Mouse (Mus musculus) limb, embryonic 10.5 days (tissue): ENCODE measurements around the gene Rbm26. TPM values are rescaled to one million over a fixed set of nuclear protein-coding genes. Genes with fewer than 3 reads are reported as not detected.

Experiments
- DNase-seq: peaks from one replicate; pipeline ENCODE4 v3.0.0-alpha.2; 2017; ENCODE audit warnings: low spot score
- H3K27ac ChIP-seq: fragments of 300-500 bp; sonication (generic); 2 replicates; pipeline ENCODE4 v1.5.1; 2016; ENCODE audit warnings: mild to moderate bottlenecking
- H3K27me3 ChIP-seq: fragments of 300-500 bp; sonication (generic); 2 replicates; pipeline ENCODE4 v1.6.1; 2016; ENCODE audit warnings: low read depth, mild to moderate bottlenecking; ENCODE audit not compliant: poor library complexity, severe bottlenecking
- H3K36me3 ChIP-seq: fragments of 300-500 bp; sonication (generic); 2 replicates; pipeline ENCODE4 v1.6.1; 2016; ENCODE audit warnings: mild to moderate bottlenecking, moderate library complexity
- H3K4me1 ChIP-seq: fragments of 300-500 bp; sonication (generic); 2 replicates; pipeline ENCODE4 v1.6.1; 2016
- H3K4me3 ChIP-seq: fragments of 300-500 bp; sonication (generic); 2 replicates; pipeline ENCODE4 v1.5.1; 2016; ENCODE audit warnings: mild to moderate bottlenecking, moderate library complexity
- H3K9me3 ChIP-seq: fragments of 300-500 bp; sonication (generic); replicated peaks from 2 replicates; pipeline ENCODE4 v1.6.1; 2016; ENCODE audit warnings: mild to moderate bottlenecking
- WGBS: fragments of 180-500 bp; shearing (Covaris S2); methylation state at CpG from one replicate; pipeline ENCODE4 v1.1.7; 2016; 5-methylcytosine and 5-hydroxymethylcytosine counted together
- polyA plus RNA-seq: library from polyadenylated mRNA; unstranded; fragments of >200 nt; fragmentation: Nextera tagmentation; extraction: Ambion mirVana; gene quantifications from 2 replicates; pipeline ENCODE4 v1.2.1, GENCODE M21; 2016

Rbm26 gene
- polyA plus RNA-seq, 1 experiment from 2014 or later = 36.0 TPM

DNA sequence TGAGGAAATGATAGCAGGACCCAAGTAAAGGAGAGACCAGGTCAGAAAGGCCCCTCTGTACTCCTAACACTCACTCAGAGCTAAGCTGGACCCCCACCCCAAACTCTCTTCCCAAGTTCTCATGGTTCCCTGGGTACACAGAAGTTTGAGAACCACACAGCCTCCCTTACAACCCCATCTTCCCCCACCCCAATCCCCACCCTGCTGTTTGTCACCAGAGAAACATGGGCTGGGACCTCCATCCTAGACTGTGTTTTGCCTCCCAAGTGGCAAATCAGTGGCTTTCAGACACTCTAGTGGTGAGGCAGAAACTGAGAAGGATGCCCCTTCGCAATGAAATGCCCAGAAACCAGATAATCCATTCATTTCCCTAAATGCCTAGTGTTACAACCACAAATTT is 15.8 kb downstream of the Rbm26 start:
- Histone ChIP-seq H3K27me3 (no peaks in the 10 kb centered on the region), H3K4me3 (no peak overlapping the region), H3K27ac (no peak overlapping the region), H3K4me1 (no peaks in the 10 kb centered on the region; the same call in 1 of the 2 replicates), H3K36me3 (peaks cover 32% of the 10 kb centered on the region), H3K9me3 (no peaks in the 10 kb centered on the region)
- WGBS = 94% methylated on average over 1 of the region's 1 CpGs
- DNase-seq = no peak

DNA sequence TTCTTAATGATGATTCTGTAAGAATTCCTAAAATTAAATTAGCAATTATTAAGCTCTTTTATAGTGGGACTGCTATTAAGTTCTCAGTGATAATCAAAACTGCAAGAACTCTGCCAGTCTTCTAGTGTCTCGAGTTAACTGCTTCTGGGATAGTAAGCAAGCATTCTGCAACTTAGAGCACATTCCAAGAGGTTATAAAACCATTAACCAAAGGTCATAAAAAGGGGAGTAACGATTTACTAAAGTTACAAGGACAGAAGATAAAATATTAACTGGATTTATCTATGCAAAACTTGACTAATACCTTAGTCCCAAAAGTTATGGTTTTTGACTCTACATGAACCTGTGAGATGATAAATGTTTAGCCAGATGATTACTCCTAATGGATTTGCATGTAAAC is 18.6 kb downstream of the Rbm26 start:
- H3K36me3 ChIP-seq = peaks cover 43% of the 10 kb centered on the region
- 18% methylated on average over 2 of the region's 2 CpGs for WGBS
- H3K4me3 ChIP-seq = no peak overlapping the region
- no peak overlapping the region for H3K27ac ChIP-seq
- no peaks in the 10 kb centered on the region for H3K9me3 ChIP-seq
- H3K27me3 ChIP-seq = no peaks in the 10 kb centered on the region
- H3K4me1 ChIP-seq = no peaks in the 10 kb centered on the region
- DNase-seq = no peak

DNA sequence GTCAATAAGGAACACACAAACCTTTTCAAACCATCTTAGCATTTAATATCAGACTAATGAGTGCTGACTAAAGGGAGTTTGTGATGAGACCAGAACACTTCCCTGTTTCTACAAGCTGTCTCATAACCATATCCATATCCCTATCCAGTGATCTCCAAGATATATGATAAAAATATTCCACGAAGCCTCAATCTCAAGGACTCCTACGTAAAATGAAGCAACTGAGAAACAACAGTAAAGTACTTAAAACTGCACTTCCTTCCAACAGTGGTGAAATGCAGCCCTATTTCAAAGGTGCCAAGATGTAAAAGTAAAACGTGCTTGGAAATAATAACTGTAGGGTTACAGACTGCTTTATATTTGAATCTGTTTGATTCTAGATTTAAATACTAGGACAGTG is 43.1 kb downstream of the Rbm26 start:
- no peak overlapping the region for H3K4me3 ChIP-seq
- peaks cover 64% of the 10 kb centered on the region for H3K36me3 ChIP-seq
- H3K27me3 ChIP-seq = no peaks in the 10 kb centered on the region
- no peaks in the 10 kb centered on the region for H3K4me1 ChIP-seq
- H3K9me3 ChIP-seq = no peaks in the 10 kb centered on the region
- WGBS = 94% methylated on average over 3 of the region's 3 CpGs
- H3K27ac ChIP-seq = no peak overlapping the region
- DNase-seq = no peak

DNA sequence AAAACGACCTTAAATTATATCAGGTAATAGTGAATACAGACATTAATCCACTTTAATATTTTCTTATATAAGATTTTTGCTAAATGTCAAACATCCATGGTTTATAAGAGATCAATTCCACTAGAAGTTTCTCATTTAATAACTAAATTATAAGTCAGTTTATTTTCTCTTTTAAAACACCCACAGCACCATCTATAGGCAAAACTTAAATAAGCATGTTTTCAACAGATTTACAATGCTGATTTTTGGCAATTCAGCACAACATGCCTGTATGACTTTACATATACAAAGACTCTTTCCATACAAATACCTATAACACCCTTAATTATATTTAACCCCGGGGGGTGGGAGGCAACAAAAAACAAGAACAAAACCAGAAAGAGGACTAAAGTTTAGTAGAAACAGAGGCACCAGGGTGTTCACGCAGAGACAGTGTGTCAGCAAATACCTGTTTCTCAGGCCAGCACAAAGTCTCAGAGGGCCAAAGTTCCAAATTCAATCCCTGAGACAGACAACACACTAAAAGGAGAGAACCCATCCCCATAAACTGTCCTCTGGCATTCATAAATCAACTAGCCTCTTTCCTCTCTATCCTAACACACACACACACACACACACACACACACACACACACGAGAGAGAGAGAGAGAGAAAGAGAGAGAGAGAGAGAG is 49.3 kb downstream of the Rbm26 start:
- peaks cover 84% of the 10 kb centered on the region for H3K36me3 ChIP-seq
- no peaks in the 10 kb centered on the region for H3K4me1 ChIP-seq
- H3K27me3 ChIP-seq = no peaks in the 10 kb centered on the region
- DNase-seq = no peak
- H3K27ac ChIP-seq = no peak overlapping the region
- WGBS = 91% methylated on average over 4 of the region's 4 CpGs
- H3K4me3 ChIP-seq = no peak overlapping the region
- H3K9me3 ChIP-seq = no peaks in the 10 kb centered on the region

GRCm38 (mm10) chr14:105124513-105124912 is 52.6 kb downstream of the Rbm26 start:
- DNase-seq = no peak
- H3K36me3 ChIP-seq = peaks cover 90% of the 10 kb centered on the region
- no peaks in the 10 kb centered on the region for H3K27me3 ChIP-seq
- H3K4me3 ChIP-seq = no peak overlapping the region
- no peak overlapping the region for H3K27ac ChIP-seq
- H3K4me1 ChIP-seq = no peaks in the 10 kb centered on the region
- WGBS = 94% methylated on average over 9 of the region's 9 CpGs
- no peaks in the 10 kb centered on the region for H3K9me3 ChIP-seq

- Histone ChIP-seq H3K36me3 (peaks cover 57% of the 10 kb centered on the region), H3K4me1 (no peaks in the 10 kb centered on the region), H3K27ac (no peak overlapping the region), H3K4me3 (no peak overlapping the region), H3K9me3 (no peaks in the 10 kb centered on the region), H3K27me3 (no peaks in the 10 kb centered on the region)
- DNase-seq = no peak
- WGBS = 80% methylated on average over 2 of the region's 2 CpGs
Measured at GRCm38 (mm10) chr14:105115402-105115801, 61.7 kb downstream of the Rbm26 start.

GRCm38 (mm10) chr14:105106252-105106651 is 70.9 kb downstream of the Rbm26 start:
- Histone ChIP-seq H3K27ac (no peak overlapping the region), H3K4me1 (no peaks in the 10 kb centered on the region), H3K36me3 (peaks cover 35% of the 10 kb centered on the region), H3K27me3 (no peaks in the 10 kb centered on the region), H3K9me3 (no peaks in the 10 kb centered on the region), H3K4me3 (no peak overlapping the region)
- 96% methylated on average over 2 of the region's 2 CpGs for WGBS
- DNase-seq = no peak

- no peaks in the 10 kb centered on the region for H3K27me3 ChIP-seq
- 77% methylated on average over 7 of the region's 7 CpGs for WGBS
- H3K36me3 ChIP-seq = 0 out of 2 replicates have a peak, but pooled peaks cover under 1% of the 10 kb centered on the region
- DNase-seq = no peak
- H3K9me3 ChIP-seq = no peaks in the 10 kb centered on the region
- no peak overlapping the region for H3K27ac ChIP-seq
- H3K4me1 ChIP-seq = no peaks in the 10 kb centered on the region
- no peak overlapping the region for H3K4me3 ChIP-seq
Measured at GRCm38 (mm10) chr14:105098861-105099260, 78.3 kb downstream of the Rbm26 start.

DNA sequence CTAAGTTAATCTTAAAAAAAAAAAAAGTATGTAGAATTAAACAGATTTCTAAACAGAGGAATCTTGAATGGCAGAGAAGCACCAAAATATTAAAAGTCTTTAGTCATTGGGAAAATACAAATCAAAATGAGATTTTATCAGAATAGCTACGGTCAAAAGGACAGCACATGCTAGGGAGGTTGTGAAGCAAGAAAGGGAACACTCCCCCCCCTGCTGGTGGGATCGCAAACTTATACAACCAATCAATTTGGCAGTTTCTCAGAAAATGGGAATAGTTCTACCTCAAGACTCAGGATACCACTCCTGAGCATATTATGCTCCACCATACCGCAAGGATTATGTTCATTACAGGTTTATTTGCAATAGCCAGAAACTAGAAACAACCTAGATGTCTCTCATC is 80.9 kb downstream of the Rbm26 start:
- no peak for DNase-seq
- no peaks in the 10 kb centered on the region for H3K36me3 ChIP-seq
- no peaks in the 10 kb centered on the region for H3K9me3 ChIP-seq
- WGBS = 57% methylated on average over 3 of the region's 3 CpGs
- no peaks in the 10 kb centered on the region for H3K27me3 ChIP-seq
- H3K4me1 ChIP-seq = no peaks in the 10 kb centered on the region
- H3K4me3 ChIP-seq = no peak overlapping the region
- H3K27ac ChIP-seq = no peak overlapping the region

DNA sequence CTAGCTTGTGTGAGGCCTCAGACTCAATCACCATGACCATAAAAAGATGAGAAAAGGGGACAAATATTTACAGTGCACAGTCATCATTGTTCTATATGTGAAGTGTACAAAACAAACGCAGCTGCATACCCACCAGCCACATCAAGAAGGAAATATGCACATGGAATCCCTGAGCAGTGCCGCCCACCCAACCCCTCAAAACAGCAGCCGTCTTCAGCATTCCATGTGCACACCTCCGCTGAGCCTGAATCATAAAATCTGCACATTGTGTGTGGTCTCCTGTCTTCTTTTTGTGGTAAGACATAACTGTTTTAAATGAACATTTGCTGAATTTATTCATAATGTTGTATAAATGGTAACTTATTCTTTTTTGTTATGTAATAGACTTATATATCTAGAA is 90.1 kb downstream of the Rbm26 start:
- no peak overlapping the region for H3K4me3 ChIP-seq
- H3K27ac ChIP-seq = no peak overlapping the region
- H3K36me3 ChIP-seq = no peaks in the 10 kb centered on the region
- H3K27me3 ChIP-seq = no peaks in the 10 kb centered on the region
- no peaks in the 10 kb centered on the region for H3K9me3 ChIP-seq
- DNase-seq = no peak
- WGBS = 87% methylated on average over 4 of the region's 4 CpGs
- no peaks in the 10 kb centered on the region for H3K4me1 ChIP-seq

- no peaks in the 10 kb centered on the region for H3K36me3 ChIP-seq
- no peak overlapping the region for H3K27ac ChIP-seq
- H3K27me3 ChIP-seq = no peaks in the 10 kb centered on the region
- no peak for DNase-seq
- 78% methylated on average over 7 of the region's 7 CpGs for WGBS
- H3K9me3 ChIP-seq = no peaks in the 10 kb centered on the region
- no peaks in the 10 kb centered on the region for H3K4me1 ChIP-seq
- H3K4me3 ChIP-seq = no peak overlapping the region
Measured at GRCm38 (mm10) chr14:105085332-105085993, 91.7 kb downstream of the Rbm26 start.

DNA sequence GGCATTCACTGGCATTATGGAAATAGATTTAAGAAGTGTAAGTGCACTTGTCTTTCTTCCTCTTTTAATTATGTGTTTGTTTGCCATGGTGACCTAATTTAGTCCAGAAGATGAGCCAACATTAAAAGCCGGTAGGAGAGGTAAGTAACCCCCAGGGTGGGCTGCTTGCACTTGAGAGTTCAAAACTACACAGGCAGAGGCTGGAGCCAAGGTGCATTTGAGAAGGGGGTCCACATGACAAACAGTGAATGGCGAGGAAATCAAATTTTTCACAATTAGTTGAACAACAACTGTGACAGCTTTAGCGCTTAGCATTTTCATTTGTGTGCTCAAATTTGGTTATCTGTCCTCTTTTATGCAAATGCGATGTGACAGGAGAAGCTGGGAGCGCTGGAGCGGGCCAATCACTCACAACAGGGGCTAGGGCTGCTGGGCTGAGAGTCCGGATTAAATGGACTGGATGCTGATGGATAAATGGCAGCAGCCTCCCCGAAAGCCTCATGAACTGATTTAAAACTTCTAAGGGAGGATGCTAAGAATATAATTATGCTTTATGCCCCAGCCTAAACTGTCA is 92.3 kb downstream of the Rbm26 start:
- Histone ChIP-seq H3K4me1 (no peaks in the 10 kb centered on the region), H3K36me3 (no peaks in the 10 kb centered on the region), H3K27me3 (no peaks in the 10 kb centered on the region), H3K9me3 (no peaks in the 10 kb centered on the region), H3K4me3 (no peak overlapping the region), H3K27ac (no peak overlapping the region)
- no peak for DNase-seq
- WGBS = 62% methylated on average over 8 of the region's 8 CpGs

- 88% methylated on average over 11 of the region's 11 CpGs for WGBS
- no peak for DNase-seq
- Histone ChIP-seq H3K27ac (no peak overlapping the region), H3K4me1 (no peaks in the 10 kb centered on the region), H3K36me3 (no peaks in the 10 kb centered on the region), H3K9me3 (no peaks in the 10 kb centered on the region), H3K4me3 (no peak overlapping the region), H3K27me3 (no peaks in the 10 kb centered on the region)
Measured at GRCm38 (mm10) chr14:105084106-105084505, 93.0 kb downstream of the Rbm26 start.
